Mouse (Mus musculus) liver, postnatal 0 days (tissue): ENCODE data around the gene Zfhx3.

Experiments
- CTCF ChIP-seq: sonication (generic); IDR thresholded peaks from 2 replicates; pipeline ENCODE4 v1.5.1; 2016; ENCODE audit warnings: antibody characterized with exemption, low read depth
- EP300 ChIP-seq: IDR thresholded peaks from 2 replicates; pipeline ENCODE4 v1.6.1; 2016; ENCODE audit warnings: antibody characterized with exemption, low read depth, mild to moderate bottlenecking

- TF ChIP-seq CTCF (no peak), EP300 (no peak)
Measured at GRCm38 (mm10) chr8:108722671-108723513, 780.4 kb downstream of the Zfhx3 start.
